Mouse (Mus musculus) liver, embryonic 16.5 days (tissue): ENCODE results near the gene Spc24. TPM values are rescaled to one million over a fixed set of nuclear protein-coding genes. Genes with fewer than 3 reads are reported as not detected.

Experiments
- ATAC-seq: fragments of 200-750 bp; cut with Nextera tagmentation; 2 replicates; pipeline ENCODE4 v1.8.0; 2017; ENCODE audit warnings: low read depth, mild to moderate bottlenecking, moderate number of reproducible peaks, moderate library complexity
- H3K27ac ChIP-seq: fragments of 300-500 bp; sonication (generic); 2 replicates; pipeline ENCODE4 v1.5.1; 2014; ENCODE audit warnings: mild to moderate bottlenecking, low read length
- H3K27me3 ChIP-seq: fragments of 300-500 bp; sonication (generic); 2 replicates; pipeline ENCODE4 v1.6.1; 2014; ENCODE audit warnings: low read depth, low read length, mixed read lengths; ENCODE audit not compliant: control insufficient read depth, insufficient read depth
- H3K36me3 ChIP-seq: fragments of 300-500 bp; sonication (generic); 2 replicates; pipeline ENCODE4 v1.6.1; 2014; ENCODE audit warnings: mild to moderate bottlenecking; ENCODE audit not compliant: control insufficient read depth, insufficient read depth
- H3K4me1 ChIP-seq: fragments of 300-500 bp; sonication (generic); 2 replicates; pipeline ENCODE4 v1.6.1; 2014; ENCODE audit warnings: low read depth, low read length, mixed read lengths; ENCODE audit not compliant: control insufficient read depth
- H3K4me2 ChIP-seq: fragments of 300-500 bp; sonication (generic); 2 replicates; pipeline ENCODE4 v1.6.1; 2014; ENCODE audit warnings: low read depth, low read length, mixed read lengths
- H3K4me3 ChIP-seq: fragments of 300-500 bp; sonication (generic); 2 replicates; pipeline ENCODE4 v1.5.1; 2014; ENCODE audit warnings: low read depth, mild to moderate bottlenecking, low read length
- H3K9ac ChIP-seq: fragments of 300-500 bp; sonication (generic); 2 replicates; pipeline ENCODE4 v1.6.1; 2014; ENCODE audit warnings: low read depth, low read length
- H3K9me3 ChIP-seq: fragments of 300-500 bp; sonication (generic); replicated peaks from 2 replicates; pipeline ENCODE4 v1.6.1; 2016; ENCODE audit warnings: low read length; ENCODE audit not compliant: control insufficient read depth
- WGBS: fragments of 180-500 bp; shearing (Covaris S2); extraction: QIAGEN DNeasy Blood & Tissue Kit; methylation state at CpG from one replicate; pipeline ENCODE4 v1.1.7; 2014; ENCODE audit not compliant: insufficient replicate concordance; 5-methylcytosine and 5-hydroxymethylcytosine counted together
- polyA plus RNA-seq: library from polyadenylated mRNA; unstranded; fragments of >200 nt; fragmentation: Nextera tagmentation; extraction: Ambion mirVana; gene quantifications from 2 replicates; pipeline ENCODE4 v1.2.1, GENCODE M21; 2015

Gene Spc24
- polyA plus RNA-seq, 1 experiment from 2014 or later = 68.0 TPM

GRCm38 (mm10) chr9:21747238-21747774 lies 12.8 kb downstream of the Spc24 start:
- no peaks in the 10 kb centered on the region for H3K27me3 ChIP-seq
- H3K9me3 ChIP-seq = no peaks in the 10 kb centered on the region
- 73% methylated on average over 3 of the region's 3 CpGs for WGBS
- H3K27ac ChIP-seq = no peak overlapping the region
- H3K4me1 ChIP-seq = no peaks in the 10 kb centered on the region
- no peak for ATAC-seq
- no peak overlapping the region for H3K4me3 ChIP-seq
- no peak overlapping the region for H3K4me2 ChIP-seq
- peaks cover 21% of the 10 kb centered on the region for H3K36me3 ChIP-seq
- H3K9ac ChIP-seq = no peak overlapping the region

DNA sequence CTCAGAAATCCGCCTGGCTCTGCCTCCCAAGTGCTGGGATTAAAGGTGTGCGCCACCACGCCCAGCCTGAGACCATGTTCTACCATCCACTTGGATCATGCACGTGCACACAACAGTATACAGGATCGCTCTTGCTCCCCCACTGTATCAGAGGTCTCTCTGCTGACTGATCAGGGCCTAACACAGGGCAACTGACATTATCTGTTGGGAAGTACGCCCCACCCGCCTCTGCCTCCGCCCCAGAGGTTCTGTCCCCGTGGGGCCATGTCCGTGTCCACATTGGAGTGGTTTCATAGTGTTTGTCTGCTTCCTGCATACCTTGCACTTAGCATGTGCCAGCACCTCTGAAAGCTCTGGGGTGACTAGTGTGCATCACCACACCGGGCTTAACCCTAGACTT lies 18.6 kb downstream of the Spc24 start:
- peak; percentile 62 for ATAC-seq
- peak overlapping the region; percentile 66; the same call in 1 of the 2 replicates for H3K27ac ChIP-seq
- WGBS = 46% methylated on average over 11 of the region's 11 CpGs

GRCm38 (mm10) chr9:21740427-21740826 lies 19.7 kb downstream of the Spc24 start:
- Histone ChIP-seq H3K27ac (no peak overlapping the region), H3K9ac (no peak overlapping the region), H3K4me2 (no peak overlapping the region), H3K27me3 (no peaks in the 10 kb centered on the region), H3K36me3 (peaks cover 29% of the 10 kb centered on the region), H3K4me1 (peaks cover 15% of the 10 kb centered on the region), H3K4me3 (no peak overlapping the region), H3K9me3 (no peaks in the 10 kb centered on the region)
- no peak for ATAC-seq
- 73% methylated on average over 14 of the region's 14 CpGs for WGBS

More for the DNA sequence above, 18.6 kb downstream of the Spc24 start:
- no peaks in the 10 kb centered on the region for H3K27me3 ChIP-seq
- no peak overlapping the region for H3K4me3 ChIP-seq
- H3K4me1 ChIP-seq = peaks cover 15% of the 10 kb centered on the region
- no peak overlapping the region for H3K4me2 ChIP-seq
- peaks cover 37% of the 10 kb centered on the region for H3K36me3 ChIP-seq
- no peak overlapping the region for H3K9ac ChIP-seq
- no peaks in the 10 kb centered on the region for H3K9me3 ChIP-seq

GRCm38 (mm10) chr9:21738776-21739175 lies 21.3 kb downstream of the Spc24 start:
- peaks cover 35% of the 10 kb centered on the region for H3K36me3 ChIP-seq
- H3K4me3 ChIP-seq = no peak overlapping the region
- H3K9ac ChIP-seq = no peak overlapping the region
- H3K4me1 ChIP-seq = peaks cover 15% of the 10 kb centered on the region
- H3K9me3 ChIP-seq = no peaks in the 10 kb centered on the region
- no peak overlapping the region for H3K27ac ChIP-seq
- 82% methylated on average over 7 of the region's 7 CpGs for WGBS
- no peak for ATAC-seq
- no peak overlapping the region for H3K4me2 ChIP-seq
- no peaks in the 10 kb centered on the region for H3K27me3 ChIP-seq

DNA sequence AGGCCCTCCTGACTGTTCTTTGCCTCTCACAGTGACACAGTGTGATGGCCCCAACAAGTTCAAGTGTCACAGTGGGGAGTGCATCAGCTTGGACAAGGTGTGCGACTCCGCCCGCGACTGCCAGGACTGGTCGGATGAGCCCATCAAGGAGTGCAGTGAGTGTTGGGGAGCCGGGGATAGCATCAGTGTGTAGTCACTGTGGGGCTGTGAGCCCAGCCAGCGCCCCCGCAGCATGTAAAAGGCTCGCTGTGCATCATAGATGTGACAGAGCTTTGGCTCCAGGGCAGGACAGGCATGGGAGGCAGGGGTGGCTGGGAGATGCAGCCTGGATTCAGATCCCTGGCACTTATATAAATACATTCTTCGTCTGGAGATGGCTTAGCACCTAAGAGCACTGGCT lies 22.9 kb downstream of the Spc24 start:
- Histone ChIP-seq H3K4me3 (no peak overlapping the region), H3K9me3 (no peaks in the 10 kb centered on the region), H3K9ac (no peak overlapping the region), H3K27ac (no peak overlapping the region), H3K36me3 (peaks cover 47% of the 10 kb centered on the region), H3K4me1 (peaks cover 15% of the 10 kb centered on the region), H3K4me2 (no peak overlapping the region), H3K27me3 (no peaks in the 10 kb centered on the region)
- WGBS = 82% methylated on average over 10 of the region's 10 CpGs
- ATAC-seq = peak; percentile 17; the same call in 1 of the 2 replicates

- no peak overlapping the region for H3K9ac ChIP-seq
- H3K9me3 ChIP-seq = no peaks in the 10 kb centered on the region
- peak; percentile 70 for ATAC-seq
- H3K36me3 ChIP-seq = peaks cover 52% of the 10 kb centered on the region
- no peak overlapping the region for H3K4me2 ChIP-seq
- 65% methylated on average over 3 of the region's 3 CpGs for WGBS
- no peak overlapping the region for H3K4me3 ChIP-seq
- H3K27me3 ChIP-seq = no peaks in the 10 kb centered on the region
- no peak overlapping the region for H3K27ac ChIP-seq
- peaks cover 9% of the 10 kb centered on the region for H3K4me1 ChIP-seq
These were observed 23.5 kb downstream of the Spc24 start for GRCm38 (mm10) chr9:21736580-21736979.

DNA sequence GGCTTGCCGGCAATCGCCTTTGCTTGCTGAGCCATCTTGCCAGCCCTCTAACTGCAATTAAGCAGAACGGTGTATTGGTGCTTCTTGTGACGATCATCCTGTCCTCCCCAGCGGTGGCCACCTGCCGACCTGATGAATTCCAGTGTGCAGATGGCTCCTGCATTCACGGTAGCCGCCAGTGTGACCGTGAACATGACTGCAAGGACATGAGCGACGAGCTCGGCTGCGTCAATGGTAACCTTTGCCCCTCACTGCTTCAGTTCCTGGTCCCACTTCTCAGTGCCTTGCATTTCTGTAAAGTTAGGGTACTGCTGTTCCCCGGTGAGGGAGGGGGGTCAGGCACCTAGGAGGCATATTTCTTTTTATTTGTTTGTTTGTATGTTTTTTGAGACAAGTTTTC lies 25.0 kb downstream of the Spc24 start:
- H3K36me3 ChIP-seq = peaks cover 52% of the 10 kb centered on the region
- H3K4me1 ChIP-seq = peaks cover 4% of the 10 kb centered on the region; the same call in 1 of the 2 replicates
- no peak overlapping the region for H3K9ac ChIP-seq
- WGBS = 77% methylated on average over 14 of the region's 14 CpGs
- no peak overlapping the region for H3K4me3 ChIP-seq
- no peak for ATAC-seq
- H3K9me3 ChIP-seq = no peaks in the 10 kb centered on the region
- no peak overlapping the region for H3K4me2 ChIP-seq
- H3K27ac ChIP-seq = no peak overlapping the region
- no peaks in the 10 kb centered on the region for H3K27me3 ChIP-seq

- ATAC-seq = no peak
These were observed 26.1 kb downstream of the Spc24 start for GRCm38 (mm10) chr9:21733989-21734388.

GRCm38 (mm10) chr9:21733446-21733845 lies 26.7 kb downstream of the Spc24 start:
- H3K27me3 ChIP-seq = no peaks in the 10 kb centered on the region
- 89% methylated on average over 17 of the region's 17 CpGs for whole genome bisulfite sequencing
- no peak overlapping the region for H3K9ac ChIP-seq
- H3K9me3 ChIP-seq = no peaks in the 10 kb centered on the region
- peaks cover 14% of the 10 kb centered on the region for H3K4me1 ChIP-seq
- no peak overlapping the region for H3K4me2 ChIP-seq
- peaks cover 40% of the 10 kb centered on the region for H3K36me3 ChIP-seq
- no peak overlapping the region for H3K27ac ChIP-seq
- no peak overlapping the region for H3K4me3 ChIP-seq
- ATAC-seq = no peak

More at GRCm38 (mm10) chr9:21733989-21734388, 26.1 kb downstream of the Spc24 start:
- H3K4me3 ChIP-seq = no peak overlapping the region
- WGBS = 84% methylated on average over 7 of the region's 7 CpGs
- peaks cover 8% of the 10 kb centered on the region for H3K4me1 ChIP-seq
- H3K9me3 ChIP-seq = no peaks in the 10 kb centered on the region
- H3K27me3 ChIP-seq = no peaks in the 10 kb centered on the region
- H3K36me3 ChIP-seq = peaks cover 45% of the 10 kb centered on the region
- no peak overlapping the region for H3K27ac ChIP-seq
- no peak overlapping the region for H3K4me2 ChIP-seq
- no peak overlapping the region for H3K9ac ChIP-seq
